Mouse (Mus musculus): Measurements from ENCODE around the gene Zfyve27.
A peak's percentile ranks its signal among the peaks of the same experiment; 100 is the strongest.

The Zfyve27 gene

DNA sequence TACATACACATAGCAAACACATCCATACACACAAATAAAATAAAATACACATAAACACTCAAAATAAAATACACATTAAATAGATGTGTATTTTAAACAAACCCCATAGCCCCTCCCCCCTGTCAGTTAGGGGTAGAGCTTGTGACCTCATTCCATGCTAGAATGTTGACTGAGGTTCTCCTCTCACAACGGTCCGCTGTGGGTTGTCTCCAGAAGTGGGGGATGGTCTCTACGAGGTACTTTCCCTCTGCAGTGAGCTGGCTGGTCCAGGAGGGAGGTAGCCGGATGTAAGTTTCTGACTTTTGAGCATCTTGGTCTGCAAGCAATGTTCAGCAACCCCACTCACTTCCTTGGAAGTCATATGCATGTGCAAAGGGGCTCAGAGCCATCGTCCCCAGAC, at the start of gene Zfyve27:
Zfyve27 (plus strand) TSS at position 188 of the 400 bp plus-strand sequence.
- no peak for DNase-seq (ENCODE audit: low read depth, low spot score)

DNA sequence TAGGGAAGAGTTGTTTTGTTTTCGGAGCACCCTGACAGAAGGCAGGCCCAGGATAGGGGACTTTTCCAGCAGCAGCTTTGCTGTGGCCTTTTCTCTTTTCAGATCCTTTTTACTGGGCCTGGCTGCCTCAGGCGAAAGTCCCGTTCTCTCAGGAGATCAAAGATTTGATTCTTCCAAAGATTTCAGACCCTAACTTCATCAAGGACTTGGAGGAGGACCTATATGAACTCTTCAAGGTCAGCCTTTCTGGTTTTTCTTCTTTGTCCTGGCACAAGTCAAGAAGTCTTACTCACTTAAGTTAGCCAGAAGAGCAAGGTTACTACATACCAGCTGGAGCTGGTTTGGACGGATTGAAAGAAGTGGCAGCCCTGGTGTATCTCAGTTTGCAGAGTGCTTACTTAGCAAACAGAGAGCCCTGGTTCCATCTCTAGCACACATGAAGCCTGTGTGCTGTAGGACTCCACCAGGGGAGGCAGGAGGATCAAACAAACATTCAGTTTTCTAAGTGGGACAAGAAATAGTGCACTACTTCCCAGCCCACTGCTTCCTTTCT, 47.9 kb upstream of the Zfyve27 start:
- no peak for DNase-seq (ENCODE audit: low read depth, low spot score)

DNA sequence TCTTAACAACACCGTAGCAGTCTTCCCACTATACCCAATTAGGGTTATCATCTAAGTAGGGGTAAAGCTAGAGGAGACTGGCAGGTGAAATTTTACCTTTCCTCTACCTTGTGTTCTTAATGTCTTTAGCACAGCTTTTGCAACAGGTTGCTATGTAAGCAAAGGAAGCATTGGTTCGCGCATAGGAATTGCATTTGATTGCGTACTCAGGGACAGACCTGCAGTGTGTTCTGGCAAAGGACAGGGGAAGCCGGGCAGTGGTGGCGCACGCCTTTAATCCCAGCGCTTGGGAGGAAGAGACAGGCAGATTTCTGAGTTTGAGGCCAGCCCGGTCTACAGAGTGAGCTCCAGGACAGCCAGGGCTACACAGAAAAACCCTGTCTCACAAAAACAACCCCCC, 45.6 kb upstream of the Zfyve27 start:
- DNase-seq (ENCODE audit: low read depth, low spot score), result no peak

DNA sequence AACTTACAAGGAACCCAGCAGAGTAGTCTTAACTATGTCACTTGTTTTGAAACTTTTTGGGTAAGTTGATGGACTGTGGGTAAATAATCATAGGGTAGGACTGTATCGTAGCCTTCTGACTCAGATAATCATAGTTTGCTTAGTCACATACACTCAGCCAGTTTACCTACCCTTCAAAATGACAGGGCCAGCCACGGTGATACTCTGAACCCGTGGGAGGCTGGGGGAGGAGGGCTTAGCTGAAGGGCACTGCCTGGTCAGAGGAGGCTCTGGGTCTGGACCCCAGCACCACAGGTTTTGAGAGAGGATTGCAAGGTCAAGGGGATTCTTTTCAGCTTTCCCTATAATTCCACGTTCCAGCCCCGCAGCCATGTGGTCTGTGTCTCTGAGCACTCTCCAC, 45.2 kb upstream of the Zfyve27 start:
- DNase-seq (ENCODE audit: low read depth, low spot score), result no peak

DNA sequence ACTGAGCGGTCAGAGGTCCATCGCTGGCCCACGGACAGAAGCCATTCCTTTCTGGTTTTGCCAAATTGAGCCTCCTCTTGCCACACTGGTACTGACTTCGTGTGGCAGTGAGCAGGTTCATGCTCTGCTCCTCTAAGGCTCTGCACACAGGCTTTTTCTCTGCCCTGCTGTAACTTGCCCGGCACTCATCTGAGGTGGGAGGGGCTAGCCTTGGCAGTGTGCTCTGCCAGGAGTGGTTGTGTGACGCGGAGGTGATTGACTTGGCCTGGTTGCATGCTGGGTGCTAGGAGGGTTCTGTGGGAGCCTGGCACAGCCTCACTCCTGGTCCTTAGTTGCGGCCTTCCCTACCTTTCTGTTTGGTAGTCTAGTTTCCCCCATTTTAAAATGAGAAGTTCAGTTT, 43.3 kb upstream of the Zfyve27 start:
- no peak for DNase-seq (ENCODE audit: low read depth, low spot score)

DNA sequence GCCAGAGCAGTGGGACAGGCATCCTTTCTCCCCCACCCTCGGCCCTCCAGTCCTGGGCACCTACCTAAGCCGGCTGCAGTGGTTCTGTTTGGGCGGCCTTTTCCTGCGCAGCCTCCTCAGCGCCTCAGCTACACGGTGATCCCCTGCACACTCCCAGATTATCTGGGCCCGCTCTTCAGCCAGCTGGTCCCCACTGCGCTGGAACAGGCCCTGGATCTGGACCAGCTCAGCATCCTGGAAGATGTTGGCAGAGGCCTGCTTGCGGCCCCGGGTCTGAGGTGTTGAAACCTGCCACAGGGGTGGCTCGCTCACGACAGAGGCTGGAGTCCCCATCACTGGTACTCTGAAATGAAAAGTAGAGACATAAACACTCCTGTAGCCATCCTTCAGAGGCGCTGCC, 39.1 kb upstream of the Zfyve27 start:
- DNase-seq (ENCODE audit: low read depth, low spot score), result no peak

DNA sequence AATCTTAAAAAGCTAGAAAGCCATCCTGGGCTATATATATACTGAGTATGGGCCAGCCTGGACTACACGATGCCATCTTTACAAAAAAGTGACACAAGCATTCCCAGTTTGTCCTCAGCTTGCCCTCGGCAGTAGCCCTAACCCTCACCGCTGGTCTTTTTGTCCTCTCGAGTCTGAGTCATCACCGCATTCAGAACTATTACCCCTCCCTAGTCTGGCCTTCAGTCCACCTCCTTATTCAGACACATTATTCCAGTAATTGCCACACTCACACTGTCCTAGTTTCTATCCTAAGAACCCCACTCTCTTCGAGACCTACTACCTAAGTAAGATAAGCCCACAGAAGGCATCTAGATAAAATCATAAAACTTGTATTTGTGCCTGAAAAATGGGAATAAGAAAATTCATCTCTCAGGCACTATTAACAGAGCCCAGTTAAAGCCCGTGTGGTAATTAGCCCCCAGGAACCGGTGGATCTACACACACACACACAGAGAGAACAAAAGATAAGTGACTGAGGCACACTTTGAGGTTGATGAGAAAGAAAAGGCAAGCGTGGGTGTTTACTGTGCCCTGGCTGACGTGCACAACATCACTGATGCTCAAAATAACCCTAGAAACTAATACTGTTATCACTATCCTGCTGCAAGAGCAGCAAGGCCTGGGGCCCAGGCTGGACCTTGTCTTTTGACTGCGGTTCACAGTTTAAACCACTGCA, 38.1 kb upstream of the Zfyve27 start:
- DNase-seq (ENCODE audit: low read depth, low spot score), result no peak

DNA sequence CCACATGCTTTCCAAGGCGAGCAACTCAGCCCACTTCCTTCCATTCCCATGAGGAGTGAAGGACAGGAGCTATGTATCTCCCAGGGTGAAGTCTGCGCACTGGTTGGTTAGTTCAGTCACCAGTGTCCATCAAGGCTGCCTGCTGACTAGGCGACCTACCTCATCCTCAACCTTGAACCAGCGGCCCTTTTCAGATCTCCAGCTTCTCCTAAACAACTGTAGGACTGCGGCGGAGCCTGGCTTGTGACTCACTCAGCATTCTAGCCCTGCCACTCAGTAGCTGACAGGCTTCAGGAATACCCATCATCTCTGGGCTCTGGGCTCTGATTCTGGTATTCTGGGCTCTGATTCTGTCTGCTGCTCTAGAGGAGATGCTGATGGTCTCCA, 37.5 kb upstream of the Zfyve27 start:
- DNase-seq (ENCODE audit: low read depth, low spot score), result no peak

DNA sequence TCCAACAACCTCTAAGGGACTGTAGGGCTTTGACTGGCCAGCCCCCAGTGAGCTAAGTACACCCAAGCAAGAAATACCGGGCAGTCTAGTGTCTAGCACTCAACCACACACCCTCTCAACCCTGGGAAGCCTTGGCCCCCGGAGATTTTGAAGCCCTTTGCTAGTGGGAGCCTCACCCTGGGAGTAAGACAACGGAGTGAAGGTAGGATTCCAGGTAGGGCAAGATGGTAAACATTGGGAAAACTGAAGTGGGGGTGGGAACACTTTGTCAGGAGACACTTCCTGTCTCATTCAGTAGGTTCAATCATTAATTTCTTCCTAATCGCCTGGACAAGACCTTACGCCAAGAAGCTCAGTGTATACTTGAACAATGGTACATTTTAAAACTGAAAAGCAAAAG, 36.7 kb upstream of the Zfyve27 start:
- no peak for DNase-seq (ENCODE audit: low read depth, low spot score)

DNA sequence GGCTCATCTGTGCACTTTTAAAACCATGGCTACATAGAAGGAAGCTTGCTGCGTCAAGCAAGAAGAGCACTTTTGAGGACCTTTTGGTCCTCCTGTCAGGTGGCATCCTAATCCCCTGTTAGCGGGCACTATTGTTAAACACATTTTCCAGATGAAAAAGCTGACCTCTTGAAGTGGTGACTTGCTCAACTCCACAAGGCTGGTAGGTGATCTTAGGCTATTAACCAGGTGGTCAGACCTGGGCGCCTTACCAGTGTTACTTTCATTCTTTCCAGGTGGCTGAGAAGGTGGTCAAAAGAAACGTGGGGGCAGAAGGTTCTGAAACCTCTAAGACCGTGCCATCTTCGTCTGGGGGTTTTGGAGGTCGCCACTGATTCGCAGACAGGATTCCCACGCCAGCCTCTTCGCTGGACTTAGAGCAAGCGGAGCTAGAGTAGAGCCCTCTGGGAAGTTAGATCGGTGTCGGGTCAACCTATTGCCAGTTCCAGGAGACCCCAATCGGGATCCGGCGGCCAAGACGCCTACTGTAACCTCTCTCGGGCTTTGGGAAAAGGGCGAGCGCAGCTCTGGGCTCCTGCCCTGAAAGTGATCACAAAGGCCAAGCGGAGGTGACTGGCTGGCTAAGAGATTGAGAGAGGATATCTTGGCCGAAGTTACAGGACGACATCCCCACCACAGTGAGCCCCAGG, 35.6 kb upstream of the Zfyve27 start:
- no peak for DNase-seq (ENCODE audit: low read depth, low spot score)

DNA sequence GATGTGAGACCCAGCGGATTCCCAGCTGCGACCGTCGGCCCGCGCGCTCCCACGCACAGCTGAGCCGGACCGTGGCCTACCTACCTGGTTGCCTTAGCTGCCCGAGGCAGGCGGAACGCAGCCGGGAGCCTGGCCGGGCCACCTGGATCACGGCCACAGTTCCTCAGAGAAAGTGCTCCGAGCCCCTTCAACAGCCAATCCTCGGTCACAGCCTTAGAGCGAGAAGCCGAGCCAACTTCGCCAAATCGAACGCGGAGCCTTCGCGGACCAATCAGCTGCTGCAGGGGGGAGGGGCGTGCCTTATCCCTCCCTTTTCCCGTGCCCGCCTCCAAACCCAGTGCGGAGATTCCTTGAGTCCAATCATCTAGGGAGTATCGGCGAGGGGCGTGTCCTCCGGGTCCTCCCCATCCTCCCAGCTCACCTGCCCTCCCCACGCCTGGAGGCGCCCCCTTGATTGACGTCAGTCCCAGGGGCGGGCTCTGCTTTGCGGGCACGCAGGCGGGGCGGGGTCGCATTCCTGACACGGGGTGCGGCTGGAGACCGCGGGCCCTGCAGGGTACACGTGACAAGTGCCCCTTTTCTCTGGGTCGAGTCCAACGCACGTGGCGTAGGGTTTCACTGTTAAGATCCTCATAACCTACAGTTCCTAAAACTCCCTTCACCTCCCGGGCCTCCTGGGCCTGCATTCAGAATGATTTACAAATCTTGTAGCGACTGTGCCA, 34.8 kb upstream of the Zfyve27 start, which contains the start of gene Avpi1:
Avpi1 (minus strand) TSS at position 273 of the 722 bp plus-strand sequence.
- DNase-seq (ENCODE audit: low read depth, low spot score), result peak; percentile 98

DNA sequence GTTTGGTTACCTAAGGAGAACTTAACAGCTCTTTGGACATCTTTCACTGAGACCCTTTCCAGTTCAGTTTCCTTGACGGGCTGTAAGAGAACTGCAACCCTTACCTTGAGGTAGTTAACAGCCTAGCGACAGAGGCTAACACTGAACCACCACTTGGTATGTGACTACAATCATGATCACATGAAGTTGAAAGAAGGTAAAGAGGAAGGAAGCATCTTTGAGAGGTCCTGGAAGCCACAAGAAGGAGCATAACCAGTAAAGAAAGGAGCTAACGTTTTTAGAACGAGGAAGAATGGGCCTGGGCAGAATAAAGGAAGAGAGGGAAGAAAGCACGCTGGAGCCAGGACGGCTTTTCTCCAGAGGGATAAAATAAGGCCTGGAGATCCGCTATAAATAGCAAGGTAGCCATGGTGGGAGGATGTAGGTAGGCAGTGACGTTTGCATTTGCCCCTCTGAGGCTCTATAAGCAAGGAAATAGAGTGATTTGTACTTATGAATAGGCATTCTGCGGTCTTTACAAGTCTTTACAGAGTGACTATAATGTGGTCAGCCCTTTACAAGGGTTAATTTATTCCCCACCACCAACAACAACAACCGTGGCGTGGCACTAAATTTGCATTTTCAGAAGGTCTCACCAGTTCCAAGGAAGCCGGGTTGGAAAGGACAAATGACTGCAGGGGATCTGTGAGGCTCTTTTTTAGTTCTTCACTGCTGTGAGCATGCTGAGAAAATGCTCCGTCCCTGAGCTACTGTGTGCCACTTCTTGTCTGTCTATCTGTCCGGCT, 34.0 kb upstream of the Zfyve27 start:
- no peak for DNase-seq (ENCODE audit: low read depth, low spot score)

DNA sequence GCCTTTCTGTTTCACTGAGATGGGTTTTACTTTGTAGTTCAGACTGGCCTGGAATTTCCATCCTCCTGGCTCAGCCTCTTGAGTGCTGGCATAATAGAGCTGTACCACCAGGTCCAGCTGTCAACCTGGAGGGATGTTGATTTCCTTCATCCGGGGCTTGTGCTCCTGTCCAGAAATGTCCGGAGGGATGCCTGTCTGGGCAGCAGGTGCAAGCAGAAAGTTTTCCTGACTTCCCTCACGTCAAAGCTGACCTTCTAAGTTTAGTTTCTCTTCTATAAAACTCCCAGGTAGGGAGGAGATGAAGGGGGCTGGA, 33.5 kb upstream of the Zfyve27 start:
- DNase-seq (ENCODE audit: low read depth, low spot score), result no peak

DNA sequence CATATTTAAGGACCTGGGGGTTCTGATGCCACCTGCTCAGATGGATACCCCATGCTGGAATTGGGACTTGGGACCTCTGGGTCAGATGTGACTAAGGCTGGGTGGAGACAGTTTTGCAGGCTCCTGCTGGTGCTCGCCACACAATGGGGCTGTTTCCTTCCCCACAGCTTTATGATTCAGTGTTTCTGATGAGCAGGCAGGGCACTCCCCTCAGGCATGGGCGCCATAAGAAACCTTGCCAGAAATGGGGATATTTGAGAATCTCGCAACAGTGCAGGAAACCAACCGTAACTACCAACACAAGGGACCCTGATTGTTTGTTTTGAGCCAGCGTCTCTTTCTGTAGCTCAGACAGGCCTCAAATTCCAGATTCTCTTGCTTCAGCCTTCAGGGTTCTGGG, 32.6 kb upstream of the Zfyve27 start:
- no peak for DNase-seq (ENCODE audit: low read depth, low spot score)

DNA sequence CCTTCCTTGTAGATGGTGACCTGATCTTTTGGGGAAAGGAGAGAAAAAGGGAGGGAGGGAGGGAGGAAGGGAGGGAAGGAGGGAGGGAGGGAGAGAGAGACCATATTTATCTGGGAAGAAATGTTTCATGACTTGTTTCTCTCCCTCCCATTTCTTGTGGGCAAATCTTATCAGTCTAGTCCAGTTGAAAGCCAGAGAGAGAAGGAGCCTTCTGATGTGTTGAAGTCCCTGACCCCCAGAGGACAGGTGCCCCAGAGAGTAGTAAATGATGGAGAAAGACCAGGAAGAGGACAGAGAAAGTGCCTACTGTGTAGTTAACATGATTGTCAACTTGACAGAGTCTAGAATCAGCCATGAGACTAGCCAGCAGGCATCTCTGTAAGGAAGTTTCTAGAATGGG, 28.7 kb upstream of the Zfyve27 start:
- DNase-seq (ENCODE audit: low read depth, low spot score), result no peak

DNA sequence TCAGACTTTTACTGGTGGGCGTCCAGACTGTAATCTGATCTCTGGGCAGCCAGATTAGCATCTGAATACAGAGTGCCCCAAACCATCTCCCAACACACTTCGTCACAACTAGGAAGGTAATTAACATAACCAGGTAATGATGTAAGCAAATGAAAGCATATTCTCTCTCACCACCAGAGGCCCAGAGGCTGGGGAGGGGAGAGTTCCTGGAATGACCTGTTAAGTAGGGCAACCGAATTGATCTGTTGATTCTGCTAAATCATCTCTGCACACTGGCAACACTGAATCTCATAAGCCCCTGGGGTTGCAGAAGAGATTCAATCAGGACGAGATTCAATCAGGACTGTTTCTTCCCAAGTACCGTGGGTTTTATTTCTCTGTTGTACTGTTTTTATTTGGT, 27.6 kb upstream of the Zfyve27 start:
- no peak for DNase-seq (ENCODE audit: low read depth, low spot score)

DNA sequence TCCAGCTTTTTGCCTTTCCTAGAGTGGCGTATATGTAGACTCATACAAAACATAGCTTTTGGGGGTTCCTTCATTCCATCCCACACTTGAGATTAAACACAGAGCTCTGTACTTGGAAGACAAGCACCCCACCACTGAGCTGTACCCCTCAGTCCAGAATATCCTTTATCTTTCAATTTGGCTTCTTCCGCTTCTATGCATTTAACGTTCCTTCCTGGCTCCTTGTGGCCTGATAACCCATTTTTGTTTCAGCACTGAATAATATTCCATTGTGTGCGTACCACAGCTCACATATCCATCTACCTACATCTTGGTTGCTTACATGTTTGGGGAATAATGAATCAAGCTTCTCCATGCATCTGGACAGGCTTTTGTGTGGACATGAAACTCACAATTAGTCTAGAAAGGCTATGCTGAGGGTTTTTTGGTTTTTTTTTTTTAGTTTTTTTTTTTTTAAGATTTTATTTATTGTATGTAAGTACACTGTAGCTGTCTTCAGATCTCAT, 26.5 kb upstream of the Zfyve27 start:
- no peak for DNase-seq (ENCODE audit: low read depth, low spot score)

DNA sequence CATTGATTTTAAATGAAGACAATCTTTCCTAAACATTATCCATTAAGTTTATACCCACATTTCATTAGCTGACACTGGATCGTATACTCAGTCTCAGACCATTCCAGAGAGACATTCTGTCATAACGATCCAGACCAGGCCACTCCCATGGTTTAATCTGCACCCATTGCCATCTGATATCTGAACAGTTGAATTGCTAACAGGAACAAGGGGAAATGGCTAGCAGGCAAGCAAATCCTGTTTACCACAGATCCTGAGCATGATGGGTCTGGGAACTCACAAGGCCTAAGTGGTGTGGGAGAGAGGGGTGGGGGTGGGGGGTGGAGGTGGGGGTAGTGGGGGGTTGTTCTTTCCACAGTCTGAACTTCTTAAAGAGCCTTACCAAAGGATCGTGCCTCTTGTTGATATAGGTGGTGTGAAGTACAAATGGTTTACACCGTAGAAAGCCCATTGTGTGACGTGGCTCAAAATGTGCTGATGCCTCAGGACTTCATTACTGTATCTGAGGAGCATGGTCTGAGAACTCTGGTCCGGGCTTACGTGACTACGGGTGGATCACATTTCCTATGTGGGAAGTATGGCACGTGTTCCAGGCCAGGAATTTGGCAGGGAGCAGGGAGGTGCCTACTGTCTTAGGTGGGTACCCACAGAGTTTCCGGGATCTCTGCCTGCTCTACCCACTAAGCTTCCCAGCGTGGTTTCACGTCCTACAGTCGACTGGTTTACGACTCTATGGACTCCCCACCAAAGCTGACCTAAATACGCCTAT, 25.1 kb upstream of the Zfyve27 start:
- DNase-seq (ENCODE audit: low read depth, low spot score), result no peak

DNA sequence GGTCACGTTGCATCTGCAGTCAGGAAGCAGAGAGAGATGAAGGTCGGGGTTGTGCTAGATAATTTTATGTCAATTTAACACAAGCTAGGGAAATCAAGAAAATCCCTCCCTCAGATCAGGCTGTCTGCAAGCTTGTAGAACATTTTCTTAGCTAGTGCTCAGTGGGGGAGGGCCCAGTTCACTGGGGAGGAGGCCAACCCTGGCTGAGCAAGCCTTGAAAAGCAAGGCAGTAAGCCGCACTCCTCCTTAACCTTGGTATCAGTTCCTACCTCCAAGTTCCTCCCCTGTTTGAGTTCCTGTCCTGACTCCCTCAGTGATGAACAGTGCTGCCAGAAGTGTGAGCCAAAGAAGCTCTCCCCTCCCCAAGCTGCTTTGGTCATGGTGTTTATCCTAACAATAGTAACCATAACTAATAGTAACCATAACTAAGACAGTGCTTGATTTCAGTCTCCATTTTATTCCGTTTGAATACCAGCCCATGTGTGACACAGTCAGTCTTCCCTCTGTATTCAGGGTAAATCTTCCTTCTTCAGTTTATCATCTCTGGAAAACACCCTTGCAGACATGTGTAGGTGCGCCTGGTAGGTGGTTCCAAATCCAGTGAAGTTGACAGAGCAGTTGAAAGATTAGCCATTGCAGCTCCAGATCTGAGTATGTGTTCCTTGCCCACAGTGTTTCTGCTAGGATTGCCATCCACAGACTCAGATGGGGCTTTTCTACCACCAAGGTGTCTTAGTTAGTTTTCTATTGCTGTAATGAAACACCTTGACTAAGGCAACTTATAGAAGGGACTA, 23.8 kb upstream of the Zfyve27 start:
- no peak for DNase-seq (ENCODE audit: low read depth, low spot score)

DNA sequence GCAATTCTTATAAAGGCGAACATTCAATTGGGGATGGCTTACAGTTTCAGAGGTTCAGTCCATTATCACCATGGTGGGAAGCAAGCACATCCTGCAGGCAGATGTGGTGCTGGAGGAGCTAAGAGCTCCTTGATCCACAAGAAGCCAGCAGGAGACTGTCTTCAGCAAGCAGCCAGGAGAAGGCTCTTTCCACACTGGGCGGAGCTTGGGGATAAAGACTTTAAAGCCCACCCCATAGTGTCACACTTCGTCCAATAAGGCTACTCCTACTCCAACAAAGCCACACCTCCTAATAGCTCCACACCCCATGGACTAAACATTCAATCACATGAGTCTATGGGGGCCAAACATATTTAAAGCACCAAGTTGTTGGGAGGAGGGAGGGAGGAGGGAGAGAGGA, 21.8 kb upstream of the Zfyve27 start:
- no peak for DNase-seq (ENCODE audit: low read depth, low spot score)

Data from mesoderm, embryonic 11.5 days (tissue).